8 mouse cellular contexts compared by ENCODE assay signal in the genomic region with DNA sequence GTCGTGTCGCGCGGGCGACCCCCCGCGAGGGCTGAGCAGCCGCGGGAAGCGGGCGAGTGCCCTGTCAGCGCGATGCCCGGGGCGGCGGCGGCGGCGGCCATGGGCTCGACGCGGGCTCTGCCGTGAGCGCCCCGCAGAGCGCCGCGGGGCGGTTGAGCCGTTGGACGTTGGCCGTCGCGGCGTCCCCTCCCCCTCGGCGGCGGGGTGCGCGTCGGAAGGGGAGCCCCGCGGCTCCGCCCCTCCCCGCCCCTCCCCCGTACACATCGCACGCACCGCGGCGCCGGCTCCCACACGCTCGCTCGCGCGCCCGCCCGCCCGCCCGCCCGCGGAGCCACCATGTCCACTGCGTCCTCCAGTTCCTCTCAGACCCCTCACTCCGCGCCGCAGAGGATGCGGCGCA. TPM values are rescaled to one million over a fixed set of nuclear protein-coding genes. Genes with fewer than 3 reads are reported as not detected.
DNase-seq lines count a peak whose midpoint lies in the region; ATAC-seq and TF ChIP-seq lines count a peak whose summit lies in the region.

A gene (plus strand): TSS at position 50 of the 400 bp plus-strand sequence.

- no peaks in the 10 kb centered on the region for H3K9me3 ChIP-seq in intestine, embryonic 15.5 days
- H3K9me3 ChIP-seq in limb, embryonic 14.5 days (ENCODE audit: control insufficient read depth, low read length) = no peaks in the 10 kb centered on the region
- H3K9me3 ChIP-seq in midbrain, embryonic 13.5 days = no peaks in the 10 kb centered on the region

- H3K36me3 ChIP-seq in intestine, embryonic 15.5 days = no peaks in the 10 kb centered on the region
- H3K36me3 ChIP-seq in limb, embryonic 14.5 days (ENCODE audit: control insufficient read depth, insufficient read depth, low read length) = no peaks in the 10 kb centered on the region
- H3K36me3 ChIP-seq in midbrain, embryonic 13.5 days = no peaks in the 10 kb centered on the region

- peak within 1 kb of the TSS; percentile 81 for H3K4me2 ChIP-seq in intestine, embryonic 15.5 days (replicated peaks)
- H3K4me2 ChIP-seq in limb, embryonic 14.5 days (replicated peaks; ENCODE audit: low read depth, low read length, severe bottlenecking) = peak within 1 kb of the TSS; percentile 69
- H3K4me2 ChIP-seq in midbrain, embryonic 13.5 days (replicated peaks) = peak within 1 kb of the TSS; percentile 80

- DNase-seq in heart, adult 11 months = peak; percentile 98
- DNase-seq in heart, postnatal 25 days (ENCODE audit: low spot score) = no peak
- peak; percentile 50 for DNase-seq in brain, embryonic 18.5 days (ENCODE audit: low read depth, low spot score)
- peak; percentile 88 for DNase-seq in gastrocnemius, adult 2 months
- DNase-seq in limb, embryonic 14.5 days (ENCODE audit: low spot score) = peak; percentile 66
- peak; percentile 52 to 61 for DNase-seq in spleen, postnatal 14 days (ENCODE audit: low spot score in 2 of 2)

- H3K27ac ChIP-seq in gastrocnemius, adult 2 months = peak within 1 kb of the TSS; percentile 97
- peak within 1 kb of the TSS; percentile 99 for H3K27ac ChIP-seq in intestine, embryonic 15.5 days
- H3K27ac ChIP-seq in limb, embryonic 14.5 days (replicated peaks; ENCODE audit: low read depth, low read length) = peak within 1 kb of the TSS; percentile 97
- peak within 1 kb of the TSS; percentile 100 for H3K27ac ChIP-seq in midbrain, embryonic 13.5 days

- H3K27me3 ChIP-seq in intestine, embryonic 15.5 days (replicated peaks) = no peaks in the 10 kb centered on the region
- H3K27me3 ChIP-seq in limb, embryonic 14.5 days (ENCODE audit: control insufficient read depth, insufficient read depth, low read length) = no peaks in the 10 kb centered on the region
- no peaks in the 10 kb centered on the region for H3K27me3 ChIP-seq in midbrain, embryonic 13.5 days

- no peak for TF ChIP-seq CTCF in gastrocnemius, adult 2 months (IDR thresholded peaks at IDR 0.05)

- peak within 1 kb of the TSS; percentile 95 for H3K4me3 ChIP-seq in gastrocnemius, adult 2 months
- H3K4me3 ChIP-seq in intestine, embryonic 15.5 days (replicated peaks) = peak within 1 kb of the TSS; percentile 97
- peak within 1 kb of the TSS; percentile 90 for H3K4me3 ChIP-seq in limb, embryonic 14.5 days (replicated peaks; ENCODE audit: low read length)
- H3K4me3 ChIP-seq in midbrain, embryonic 13.5 days (replicated peaks) = peak within 1 kb of the TSS; percentile 99

- 0% methylated on average over 34 of the region's 69 CpGs for WGBS in intestine, embryonic 15.5 days
- WGBS in limb, embryonic 14.5 days = no CpG with 5 or more reads among the region's 69 CpGs
- under 1% methylated on average over 24 of the region's 69 CpGs for WGBS in midbrain, embryonic 13.5 days

- intact Hi-C loops in heart, postnatal 25 days (cut with DNase I) = loop anchor here (10.0 kb wide), 1 partner anchor 235 kb away; no protein-coding TSS in a partner anchor
- intact Hi-C loops in gastrocnemius, adult 2 months (cut with DNase I) = loop anchor here (5.0 to 10.0 kb wide), 2 partner anchors 95 to 232 kb away; no protein-coding TSS in a partner anchor

- no peak for TF ChIP-seq POLR2A in limb, embryonic 14.5 days (IDR thresholded peaks at IDR 0.05; ENCODE audit: borderline replicate concordance, extremely low read depth, insufficient read depth, insufficient read length)

- peaks cover 5% of the 10 kb centered on the region; the same call in 1 of the 2 replicates for H3K4me1 ChIP-seq in intestine, embryonic 15.5 days (replicated peaks)
- H3K4me1 ChIP-seq in limb, embryonic 14.5 days (ENCODE audit: control insufficient read depth, insufficient read depth, low read length) = peaks cover 23% of the 10 kb centered on the region
- H3K4me1 ChIP-seq in midbrain, embryonic 13.5 days (replicated peaks) = peaks cover 32% of the 10 kb centered on the region

- peak within 1 kb of the TSS; percentile 93 for H3K9ac ChIP-seq in intestine, embryonic 15.5 days
- H3K9ac ChIP-seq in limb, embryonic 14.5 days (ENCODE audit: low read depth, low read length, severe bottlenecking) = peak within 1 kb of the TSS; percentile 96
- peak within 1 kb of the TSS; percentile 98 for H3K9ac ChIP-seq in midbrain, embryonic 13.5 days (replicated peaks)

- ATAC-seq in intestine, embryonic 15.5 days = peak; percentile 91
- peak; percentile 83 for ATAC-seq in limb, embryonic 14.5 days (ENCODE audit: low FRiP score, low read depth)
- ATAC-seq in midbrain, embryonic 13.5 days = peak; percentile 83

RNA-seq across cellular contexts. Expression of the gene that starts here (rescaled TPM):
- total RNA-seq in heart, postnatal 25 days (2021) = 10 to 100 TPM in 1 of 2 experiments, 1 to 10 TPM in 1; 8.8 to 10.8 TPM
- 1 to 10 TPM; 4.2 to 4.3 TPM for total RNA-seq in gastrocnemius, adult 2 months (2021)
- polyA plus RNA-seq in intestine, embryonic 15.5 days (2015; fragmentation: Nextera tagmentation; extraction: Ambion mirVana) = 5.8 and 6.3 TPM in 2 replicates
- polyA plus RNA-seq in limb, embryonic 14.5 days (2012; rRNA removed) = 11.9 and 17.1 TPM in 2 replicates
- polyA plus RNA-seq in limb, embryonic 14.5 days (2014; fragmentation: Nextera tagmentation; extraction: Ambion mirVana) = 10.1 and 15.4 TPM in 2 replicates
- 10.5 and 14.6 TPM in 2 replicates for polyA plus RNA-seq in midbrain, embryonic 13.5 days (2015; fragmentation: Nextera tagmentation; extraction: Ambion mirVana)
